Mouse (Mus musculus) erythroblast, embryonic 14.5 days (primary cell): Measurements from ENCODE around the gene Zfp622. TPM values are rescaled to one million over a fixed set of nuclear protein-coding genes. Genes with fewer than 3 reads are reported as not detected.

Experiments used
- H3K27me3 ChIP-seq: 2 replicates; pipeline ENCODE4 v1.6.1; 2012; ENCODE audit warnings: inconsistent platforms; ENCODE audit not compliant: control insufficient read depth
- H3K36me3 ChIP-seq: 2 replicates; pipeline ENCODE4 v1.6.1; 2012; ENCODE audit warnings: mild to moderate bottlenecking, inconsistent platforms; ENCODE audit not compliant: control insufficient read depth
- H3K4me1 ChIP-seq: 2 replicates; pipeline ENCODE4 v1.6.1; 2012; ENCODE audit warnings: inconsistent platforms; ENCODE audit not compliant: control insufficient read depth
- H3K4me3 ChIP-seq: replicated peaks from 2 replicates; pipeline ENCODE3; 2012; ENCODE audit warnings: moderate library complexity, mild to moderate bottlenecking, inconsistent platforms
- H3K9me3 ChIP-seq: 2 replicates; pipeline ENCODE4 v1.6.1; 2012; ENCODE audit warnings: low read length, inconsistent platforms, mixed read lengths; ENCODE audit not compliant: control insufficient read depth
- GATA1 ChIP-seq: IDR thresholded peaks from 2 replicates; pipeline ENCODE4 v1.6.1; 2012; ENCODE audit warnings: low read length, inconsistent platforms, mixed read lengths
- TAL1 ChIP-seq: IDR thresholded peaks from 3 replicates; pipeline ENCODE4 v1.6.1; 2012; ENCODE audit warnings: low read length, inconsistent platforms, mixed read lengths
- polyA plus RNA-seq: library from polyadenylated mRNA; stranded (reverse); fragments of >175 nt; gene quantifications from 2 replicates; pipeline ENCODE4 v1.2.3, GENCODE M21; 2012

Gene Zfp622
- 1.8 and 2.1 TPM in 2 replicates for polyA plus RNA-seq

DNA sequence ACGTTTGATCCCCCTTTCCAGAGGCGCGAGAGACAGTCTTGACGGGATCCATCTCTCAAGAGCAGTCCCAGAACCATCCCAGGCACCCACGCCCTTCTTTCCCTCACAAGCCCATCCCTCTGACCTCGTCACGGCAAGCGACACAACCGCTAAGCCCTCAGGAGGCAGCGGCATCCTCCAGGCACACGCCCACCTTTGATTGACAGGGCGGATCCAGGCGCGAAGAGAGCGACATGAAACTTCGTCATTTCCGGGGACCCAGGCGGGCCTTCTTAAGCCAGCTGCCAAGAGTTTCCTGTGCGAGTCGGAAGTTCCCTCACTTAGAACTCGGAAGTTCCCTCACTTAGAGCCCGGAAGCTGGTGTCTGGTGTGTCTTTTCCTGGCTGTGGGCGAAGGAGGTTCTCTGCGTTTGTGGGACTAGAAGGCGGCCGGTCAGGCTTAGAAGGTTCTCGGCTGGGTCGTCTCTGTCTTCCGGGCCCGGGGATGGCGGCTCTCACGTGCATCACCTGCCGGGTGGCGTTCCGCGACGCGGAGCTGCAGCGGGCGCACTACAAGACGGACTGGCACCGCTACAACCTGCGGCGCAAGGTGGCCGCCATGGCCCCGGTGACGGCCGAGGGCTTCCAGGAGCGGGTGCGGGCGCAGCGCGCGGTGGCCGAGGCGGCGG, at the start of gene Zfp622:
Gene Zfp622, plus strand, starts transcription at position 300 of the 667 bp plus-strand sequence.
- TF ChIP-seq TAL1 (no peak), GATA1 (no peak)

GRCm38 (mm10) chr15:25934411-25934810, 49.8 kb upstream of the Zfp622 start:
- Histone ChIP-seq H3K36me3 (no peaks in the 10 kb centered on the region), H3K4me3 (no peak overlapping the region), H3K27me3 (no peaks in the 10 kb centered on the region), H3K4me1 (no peaks in the 10 kb centered on the region), H3K9me3 (no peaks in the 10 kb centered on the region)
- TF ChIP-seq TAL1 (no peak), GATA1 (no peak)

More for the DNA sequence above, at the start of gene Zfp622:
- H3K36me3 ChIP-seq, result peaks cover 30% of the 10 kb centered on the region
- no peaks in the 10 kb centered on the region for H3K9me3 ChIP-seq
- H3K4me1 ChIP-seq, result peaks cover 29% of the 10 kb centered on the region
- H3K27me3 ChIP-seq, result no peaks in the 10 kb centered on the region
- H3K4me3 ChIP-seq, result peak within 1 kb of the TSS; percentile 79

DNA sequence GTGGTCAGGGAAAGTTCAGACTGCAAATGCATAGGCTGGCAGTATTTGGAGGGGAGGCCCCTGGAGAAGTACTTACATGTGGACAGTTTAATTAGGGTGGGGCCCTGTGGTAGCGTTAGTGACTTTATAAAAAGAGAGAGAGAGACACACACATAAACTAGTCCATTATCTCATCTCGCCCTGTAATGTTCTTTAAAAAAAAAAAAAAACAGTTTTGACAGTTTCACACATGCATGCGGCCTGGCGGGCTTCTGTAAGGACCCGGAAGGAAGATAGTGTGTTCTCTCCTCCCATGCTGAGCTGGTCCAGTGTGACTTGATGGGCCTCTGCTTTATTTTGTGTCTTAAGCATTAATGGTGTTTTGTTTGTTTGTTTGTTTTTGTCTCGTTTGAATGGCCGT, 45.7 kb upstream of the Zfp622 start:
- Histone ChIP-seq H3K36me3 (no peaks in the 10 kb centered on the region), H3K27me3 (no peaks in the 10 kb centered on the region), H3K9me3 (no peaks in the 10 kb centered on the region), H3K4me1 (no peaks in the 10 kb centered on the region), H3K4me3 (no peak overlapping the region)
- no peak for TF ChIP-seq TAL1
- no peak for TF ChIP-seq GATA1

GRCm38 (mm10) chr15:25940397-25941377, 43.5 kb upstream of the Zfp622 start:
- no peak overlapping the region for H3K4me3 ChIP-seq

GRCm38 (mm10) chr15:25941514-25941913, 42.7 kb upstream of the Zfp622 start:
- TF ChIP-seq GATA1 (no peak), TAL1 (no peak)
- no peaks in the 10 kb centered on the region for H3K27me3 ChIP-seq

More at GRCm38 (mm10) chr15:25940397-25941377, 43.5 kb upstream of the Zfp622 start:
- Histone ChIP-seq H3K27me3 (no peaks in the 10 kb centered on the region), H3K4me1 (no peaks in the 10 kb centered on the region), H3K9me3 (no peaks in the 10 kb centered on the region), H3K36me3 (no peaks in the 10 kb centered on the region)
- no peak for TF ChIP-seq GATA1
- no peak for TF ChIP-seq TAL1

GRCm38 (mm10) chr15:25942415-25942814, 41.8 kb upstream of the Zfp622 start:
- TF ChIP-seq TAL1 (no peak), GATA1 (no peak)
- no peaks in the 10 kb centered on the region for H3K27me3 ChIP-seq
- no peak overlapping the region for H3K4me3 ChIP-seq
- no peaks in the 10 kb centered on the region for H3K4me1 ChIP-seq
- no peaks in the 10 kb centered on the region for H3K36me3 ChIP-seq
- H3K9me3 ChIP-seq, result no peaks in the 10 kb centered on the region

More at GRCm38 (mm10) chr15:25941514-25941913, 42.7 kb upstream of the Zfp622 start:
- no peaks in the 10 kb centered on the region for H3K9me3 ChIP-seq
- no peak overlapping the region for H3K4me3 ChIP-seq
- no peaks in the 10 kb centered on the region for H3K4me1 ChIP-seq
- no peaks in the 10 kb centered on the region for H3K36me3 ChIP-seq

DNA sequence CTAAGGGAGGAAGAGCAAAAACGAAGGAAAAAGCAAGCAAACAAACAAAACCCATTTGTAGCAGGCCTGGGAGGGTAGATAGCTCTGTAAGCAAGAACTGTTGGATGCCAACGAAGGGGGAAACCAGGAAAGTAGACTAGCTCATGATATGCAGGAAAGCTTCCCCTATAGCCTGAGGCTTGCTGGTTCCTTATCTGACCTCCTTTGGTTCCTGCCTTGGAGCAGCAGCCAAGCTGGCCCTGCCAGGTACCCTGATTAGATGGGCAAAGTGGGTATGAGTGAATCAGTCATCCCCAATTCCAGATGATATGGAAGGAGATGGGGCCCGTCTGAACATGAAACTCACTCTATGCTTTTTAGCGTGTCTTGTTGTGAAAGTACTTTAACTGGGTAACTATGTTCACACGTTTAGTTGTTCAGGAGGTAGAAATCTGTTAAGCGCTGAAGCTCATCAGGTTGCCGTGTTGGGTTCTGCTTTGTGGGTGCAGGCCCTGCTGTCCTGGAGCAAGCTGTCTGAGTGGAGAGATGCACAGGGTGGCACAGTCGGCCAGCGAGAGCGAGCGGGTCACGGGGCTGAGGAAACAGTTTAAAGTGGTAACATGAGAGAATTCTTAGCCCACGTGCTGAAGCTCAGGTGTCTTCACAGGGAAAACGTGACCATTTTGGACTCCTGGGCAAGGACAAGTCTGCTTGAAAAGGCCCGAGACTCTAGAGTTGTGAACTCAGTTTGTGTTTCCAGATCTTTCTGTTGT, 40.6 kb upstream of the Zfp622 start:
- no peaks in the 10 kb centered on the region for H3K9me3 ChIP-seq
- H3K4me3 ChIP-seq, result no peak overlapping the region
- no peaks in the 10 kb centered on the region for H3K27me3 ChIP-seq
- no peaks in the 10 kb centered on the region for H3K4me1 ChIP-seq
- TF ChIP-seq TAL1 (no peak), GATA1 (no peak)
- H3K36me3 ChIP-seq, result no peaks in the 10 kb centered on the region

DNA sequence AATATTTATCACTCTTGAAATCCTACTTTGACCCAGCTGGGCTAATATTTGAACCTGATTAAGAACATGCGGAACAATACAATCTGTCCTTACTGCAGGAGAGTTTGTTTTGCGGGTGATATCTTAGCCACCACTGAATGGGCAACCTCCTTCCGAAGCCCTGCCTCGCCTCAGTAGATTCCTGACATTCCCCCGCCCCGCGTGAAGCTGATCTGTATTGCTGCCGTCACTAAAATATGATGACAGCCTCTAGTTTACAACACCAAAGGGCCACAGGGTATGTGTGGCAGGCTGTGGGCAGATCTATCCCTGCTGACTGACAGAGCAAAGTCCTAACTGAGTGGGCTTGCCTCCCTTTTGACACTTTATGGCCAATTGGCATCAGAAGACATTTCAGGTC, 38.9 kb upstream of the Zfp622 start:
- H3K27me3 ChIP-seq, result no peaks in the 10 kb centered on the region
- H3K36me3 ChIP-seq, result no peaks in the 10 kb centered on the region
- no peak overlapping the region for H3K4me3 ChIP-seq
- no peaks in the 10 kb centered on the region for H3K4me1 ChIP-seq
- TF ChIP-seq TAL1 (no peak), GATA1 (no peak)
- H3K9me3 ChIP-seq, result no peaks in the 10 kb centered on the region
